ENCODE assay signal across 8 mouse cellular contexts in genomic region chr7:139298446-139298845, GRCm38 (mm10). TPM values are rescaled to one million over a fixed set of nuclear protein-coding genes. Genes with fewer than 3 reads are reported as not detected.
DNase-seq lines count a peak whose midpoint lies in the region; ATAC-seq and TF ChIP-seq lines count a peak whose summit lies in the region.

No protein-coding gene starts in this region.

- no peaks in the 10 kb centered on the region for H3K36me3 ChIP-seq in intestine, embryonic 14.5 days (ENCODE audit: control insufficient read depth, insufficient read depth, low read length)
- H3K36me3 ChIP-seq in intestine, embryonic 16.5 days (ENCODE audit: control insufficient read depth, insufficient read depth, low read length) = no peaks in the 10 kb centered on the region
- no peaks in the 10 kb centered on the region for H3K36me3 ChIP-seq in kidney, postnatal 0 days (ENCODE audit: insufficient read depth, low read length)

- H3K27ac ChIP-seq in intestine, embryonic 14.5 days (ENCODE audit: low read depth) = no peak overlapping the region
- H3K27ac ChIP-seq in intestine, embryonic 16.5 days (ENCODE audit: low read length) = no peak overlapping the region
- no peak overlapping the region for H3K27ac ChIP-seq in kidney, postnatal 0 days

- H3K27me3 ChIP-seq in intestine, embryonic 14.5 days (replicated peaks; ENCODE audit: control insufficient read depth, insufficient read depth, low read length) = no peaks in the 10 kb centered on the region
- no peaks in the 10 kb centered on the region for H3K27me3 ChIP-seq in intestine, embryonic 16.5 days (replicated peaks; ENCODE audit: control insufficient read depth, insufficient read depth, low read length)
- no peaks in the 10 kb centered on the region for H3K27me3 ChIP-seq in kidney, postnatal 0 days (ENCODE audit: insufficient read depth, low read length)

- 54% methylated on average over 4 of the region's 4 CpGs for WGBS in intestine, embryonic 14.5 days
- 44% methylated on average over 4 of the region's 4 CpGs for WGBS in intestine, embryonic 16.5 days
- 51% methylated on average over 4 of the region's 4 CpGs for WGBS in kidney, postnatal 0 days

- H3K9me3 ChIP-seq in intestine, embryonic 14.5 days (ENCODE audit: control insufficient read depth, low read length) = no peaks in the 10 kb centered on the region
- H3K9me3 ChIP-seq in intestine, embryonic 16.5 days (ENCODE audit: control insufficient read depth, low read length) = no peaks in the 10 kb centered on the region
- H3K9me3 ChIP-seq in kidney, postnatal 0 days (replicated peaks; ENCODE audit: low read length) = no peaks in the 10 kb centered on the region

- H3K4me3 ChIP-seq in intestine, embryonic 14.5 days (ENCODE audit: low read depth, low read length) = no peak overlapping the region
- no peak overlapping the region for H3K4me3 ChIP-seq in intestine, embryonic 16.5 days (ENCODE audit: low read length)
- no peak overlapping the region for H3K4me3 ChIP-seq in kidney, postnatal 0 days (replicated peaks; ENCODE audit: low read depth, low read length)

- ATAC-seq in intestine, embryonic 14.5 days (replicated peaks; ENCODE audit: low FRiP score, low TSS enrichment, low read depth) = peak; percentile 38; the same call in 1 of the 2 replicates
- no peak for ATAC-seq in intestine, embryonic 16.5 days
- ATAC-seq in kidney, postnatal 0 days (replicated peaks; ENCODE audit: low FRiP score, low read depth) = no peak

- DNase-seq in intestine, embryonic 14.5 days (ENCODE audit: low spot score) = no peak
- DNase-seq in adrenal gland, postnatal 36 days = peak; percentile 41 to 58
- peak; percentile 81 for DNase-seq in kidney, postnatal 0 days (ENCODE audit: low spot score)
- DNase-seq in mesoderm, embryonic 11.5 days (ENCODE audit: low read depth, low spot score) = peak; percentile 54
- no peak for DNase-seq in layer of hippocampus, adult 9-11 months
- no peak for DNase-seq in T-cell, adult 2 months (ENCODE audit: low spot score)
- DNase-seq in left cerebral cortex, adult 11 months (ENCODE audit: low spot score) = no peak

- TF ChIP-seq CTCF in kidney, postnatal 0 days (IDR thresholded peaks at IDR 0.05; ENCODE audit: low read depth) = peak; percentile 76

- no peak overlapping the region for H3K4me2 ChIP-seq in intestine, embryonic 14.5 days (ENCODE audit: low read length)
- no peak overlapping the region for H3K4me2 ChIP-seq in intestine, embryonic 16.5 days (ENCODE audit: low read depth, low read length)
- no peak overlapping the region for H3K4me2 ChIP-seq in kidney, postnatal 0 days (ENCODE audit: low read length)

- no peak overlapping the region for H3K9ac ChIP-seq in intestine, embryonic 14.5 days (ENCODE audit: low read length)
- H3K9ac ChIP-seq in intestine, embryonic 16.5 days (ENCODE audit: low read depth, low read length) = no peak overlapping the region
- no peak overlapping the region for H3K9ac ChIP-seq in kidney, postnatal 0 days (ENCODE audit: low read depth, low read length)

- peaks cover 8% of the 10 kb centered on the region; the same call in 1 of the 2 replicates for H3K4me1 ChIP-seq in intestine, embryonic 14.5 days (replicated peaks; ENCODE audit: control insufficient read depth, insufficient read depth, low read length)
- H3K4me1 ChIP-seq in intestine, embryonic 16.5 days (ENCODE audit: control insufficient read depth, insufficient read depth, low read length) = peaks cover 13% of the 10 kb centered on the region
- H3K4me1 ChIP-seq in kidney, postnatal 0 days (replicated peaks; ENCODE audit: insufficient read depth, low read length) = peaks cover 8% of the 10 kb centered on the region; the same call in 1 of the 2 replicates

RNA-seq across cellular contexts. Expression of gene Pwwp2b, which starts 50.2 kb away (rescaled TPM):
- 15.9 and 17.3 TPM in 2 replicates for polyA plus RNA-seq in intestine, embryonic 14.5 days (2014; fragmentation: Nextera tagmentation; extraction: Ambion mirVana)
- 24.3 and 26.1 TPM in 2 replicates for polyA plus RNA-seq in intestine, embryonic 16.5 days (2015; fragmentation: Nextera tagmentation; extraction: Ambion mirVana)
- total RNA-seq in adrenal gland, postnatal 36 days (2021) = 10 to 100 TPM in 1 of 2 experiments, 1 to 10 TPM in 1; 9.8 to 15.6 TPM
- 9.4 and 10.2 TPM in 2 replicates for polyA plus RNA-seq in kidney, postnatal 0 days (2015; fragmentation: Nextera tagmentation; extraction: Ambion mirVana)

Comparison
In these comparisons a context has a peak if more than half of its experiments do, and no peak if none do; other contexts are left out.
1. DNase-seq: peak in adrenal gland, postnatal 36 days (2 of 2), kidney, postnatal 0 days (single experiment) and mesoderm, embryonic 11.5 days (single experiment); none in intestine, embryonic 14.5 days (single experiment), layer of hippocampus, adult 9-11 months (single experiment), T-cell, adult 2 months (single experiment) and left cerebral cortex, adult 11 months (single experiment).